Mouse (Mus musculus): ENCODE results near the gene Pyroxd2. TPM values are rescaled to one million over a fixed set of nuclear protein-coding genes. Genes with fewer than 3 reads are reported as not detected.
"Not testable (repeated sequence)": the region's sequence is repeated elsewhere in the genome, so short reads cannot be mapped to it uniquely, and the experiment has no call there.

Gene Pyroxd2
- total RNA-seq, 4 experiments from 2014 or later = 37.8 to 64.5 (median 50.9) TPM

DNA sequence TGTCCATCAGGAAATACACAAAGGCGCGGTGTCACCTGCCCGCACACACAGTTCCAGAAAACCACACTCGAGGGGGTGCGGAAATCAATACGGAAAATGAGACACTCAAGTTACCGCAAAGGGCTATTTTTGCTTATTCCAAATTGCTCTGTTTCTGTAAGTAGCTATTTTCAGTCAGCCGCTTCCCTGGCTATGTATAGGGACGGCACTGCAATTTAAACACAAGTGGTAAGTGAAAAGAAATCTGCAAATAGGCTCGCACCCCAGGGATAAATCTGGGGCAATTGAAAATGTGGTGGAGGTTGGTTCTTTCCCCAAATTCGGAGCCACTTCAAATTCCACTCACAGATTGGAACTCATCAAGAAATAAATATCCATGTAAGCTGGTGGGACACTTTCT lies 63.3 kb downstream of the Pyroxd2 start:
- DNase-seq = no peak

DNA sequence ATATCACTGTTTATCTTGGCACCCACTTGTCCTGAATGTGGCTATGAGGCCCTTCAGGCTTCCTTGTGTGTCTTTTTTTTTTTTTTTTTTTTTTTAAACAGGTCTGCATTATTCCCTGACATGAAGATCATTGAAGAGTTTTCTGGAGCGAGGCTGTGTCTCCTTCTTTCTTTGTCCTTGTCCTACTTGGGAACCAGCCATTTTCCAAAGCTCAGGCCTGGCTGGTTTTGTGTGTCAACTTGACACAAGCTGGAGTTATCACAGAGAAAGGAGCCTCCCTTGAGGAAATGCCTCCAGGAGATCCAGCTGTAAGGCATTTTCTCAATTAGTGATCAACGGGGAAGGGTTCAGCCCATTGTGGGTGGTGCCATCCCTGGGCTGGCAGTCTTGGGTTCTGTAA lies 69.8 kb downstream of the Pyroxd2 start:
- not testable (repeated sequence) for DNase-seq

DNA sequence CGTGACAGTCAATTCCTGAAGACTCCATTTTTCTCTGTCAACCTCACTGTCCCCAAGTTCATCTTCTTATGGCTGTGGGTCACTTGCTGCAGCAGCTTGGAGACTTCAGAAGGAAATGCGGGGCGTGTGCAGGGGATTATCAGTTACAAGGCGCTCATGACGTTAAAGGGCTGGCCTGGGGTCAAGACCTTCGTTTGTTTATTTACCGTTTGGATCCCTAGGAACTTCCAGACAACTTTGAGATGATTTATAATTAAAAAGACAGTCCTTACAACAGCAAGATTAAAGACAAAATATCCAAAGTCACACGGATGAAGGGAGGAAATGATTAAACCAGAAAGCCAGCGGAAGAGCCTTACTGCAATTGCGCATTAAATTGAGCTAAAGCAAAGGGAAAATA lies 74.4 kb downstream of the Pyroxd2 start:
- no peak for DNase-seq

DNA sequence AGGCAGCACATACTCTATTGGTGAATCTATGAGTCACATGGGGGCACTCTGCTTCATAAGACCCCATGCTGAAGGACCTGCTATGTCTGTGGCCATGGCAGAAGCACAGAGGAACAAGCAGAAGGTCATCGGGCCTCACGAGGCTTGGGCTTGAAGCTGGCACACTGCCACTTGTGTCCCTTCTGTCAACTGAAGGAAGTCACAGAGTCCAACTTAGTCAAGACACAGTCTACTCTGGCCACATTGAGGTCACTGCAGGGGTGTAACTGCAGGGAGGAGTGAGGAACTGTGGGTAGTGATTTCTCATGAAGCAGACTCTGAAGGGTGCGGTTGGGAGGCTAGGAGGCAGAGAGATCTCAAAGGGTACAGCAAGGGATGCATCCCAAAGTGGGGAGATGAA lies 75.1 kb downstream of the Pyroxd2 start:
- DNase-seq = no peak

DNA sequence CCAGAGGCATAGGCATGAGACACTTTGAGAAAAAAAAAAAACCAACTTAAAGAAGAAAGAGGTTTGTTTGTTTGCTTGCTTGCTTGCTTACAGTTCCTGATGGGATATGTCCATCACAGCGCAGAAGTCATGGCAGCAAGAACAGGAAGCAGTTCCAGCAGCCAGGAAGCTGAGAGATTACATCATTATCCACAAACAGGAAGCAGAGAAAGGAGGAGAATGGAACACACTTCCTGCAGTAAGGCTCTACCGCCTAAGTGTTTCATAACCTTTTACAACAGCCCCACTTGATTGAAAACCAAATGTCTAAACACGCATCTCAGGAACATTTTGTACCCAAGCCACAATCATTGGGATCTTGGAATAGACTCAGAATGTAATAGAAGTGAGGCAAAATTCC lies 75.6 kb downstream of the Pyroxd2 start:
- no peak for DNase-seq

Other genes with a start within 250 kb of the Pyroxd2 start
- 10 to 100 TPM; 25.0 to 31.3 (median 26.2) TPM for gene R3hcc1l, start 234.0 kb downstream of the Pyroxd2 start, total RNA-seq (2022)
- gene Loxl4, start 140.0 kb downstream of the Pyroxd2 start, total RNA-seq (2022) = 1 to 10 TPM; 1.5 to 3.1 (median 2.0) TPM
- gene Hps1, start 27.2 kb upstream of the Pyroxd2 start, total RNA-seq (2022) = 10 to 100 TPM; 28.8 to 37.8 (median 31.0) TPM

Data from adrenal gland, adult 8-10 months (tissue).